Mouse (Mus musculus): ENCODE measurements around the gene Gm43517. TPM values are rescaled to one million over a fixed set of nuclear protein-coding genes. Genes with fewer than 3 reads are reported as not detected.

Gm43517 gene
- polyA plus RNA-seq, 1 experiment from 2014 or later, result 0.07 TPM

DNA sequence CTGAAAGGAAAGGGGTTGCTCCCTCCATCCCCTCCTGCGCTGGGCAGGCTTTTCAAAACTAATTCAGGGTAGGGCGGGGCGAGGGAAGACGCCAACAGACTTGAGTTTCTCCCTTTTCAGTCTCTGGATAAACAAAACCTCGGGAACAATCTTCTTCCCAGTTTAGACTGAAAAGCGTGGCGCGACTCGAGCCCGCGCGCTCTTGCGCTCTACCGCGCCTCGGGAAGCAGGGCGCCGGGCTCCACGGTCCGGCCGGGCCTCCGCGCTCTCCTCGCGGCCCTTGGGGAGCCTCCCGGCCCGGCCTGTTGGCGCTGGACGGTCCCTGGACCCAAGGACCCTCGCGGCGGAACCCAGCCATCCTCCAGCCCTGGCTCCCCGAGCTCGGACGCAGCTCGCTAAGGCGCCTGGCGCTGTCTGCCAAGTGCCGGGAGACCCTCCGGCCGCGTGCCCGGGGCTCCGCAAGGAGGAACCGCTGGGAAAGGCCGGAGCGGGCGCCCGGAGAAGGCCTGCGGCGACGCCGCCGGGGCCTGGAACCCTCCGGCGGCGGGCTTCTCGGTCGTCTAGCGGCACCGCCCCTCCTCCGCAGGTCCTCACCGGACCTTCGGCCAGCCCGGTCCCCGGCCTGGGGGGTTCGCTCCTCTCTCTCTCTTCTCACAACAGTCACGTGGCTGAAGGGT lies 16.3 kb downstream of the Gm43517 start:
- no peak for DNase-seq (ENCODE audit: low spot score)

DNA sequence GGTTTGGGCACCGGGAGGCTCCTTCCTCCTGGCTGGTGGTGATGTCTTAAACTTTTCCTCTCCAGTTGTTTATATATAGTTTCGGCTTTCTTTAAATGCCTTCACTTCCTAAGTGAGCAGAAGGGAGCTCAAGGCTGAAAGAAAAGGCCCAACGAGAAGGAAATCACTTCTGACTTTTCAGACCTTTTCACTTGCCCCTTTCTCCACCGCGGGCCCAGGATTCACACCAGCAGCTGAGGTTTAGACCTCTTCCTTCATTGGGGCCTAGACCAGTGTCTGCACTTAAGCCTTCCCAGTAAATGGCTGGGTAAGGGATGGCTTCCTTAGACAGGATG lies 16.8 kb downstream of the Gm43517 start:
- no peak for DNase-seq (ENCODE audit: low spot score)

DNA sequence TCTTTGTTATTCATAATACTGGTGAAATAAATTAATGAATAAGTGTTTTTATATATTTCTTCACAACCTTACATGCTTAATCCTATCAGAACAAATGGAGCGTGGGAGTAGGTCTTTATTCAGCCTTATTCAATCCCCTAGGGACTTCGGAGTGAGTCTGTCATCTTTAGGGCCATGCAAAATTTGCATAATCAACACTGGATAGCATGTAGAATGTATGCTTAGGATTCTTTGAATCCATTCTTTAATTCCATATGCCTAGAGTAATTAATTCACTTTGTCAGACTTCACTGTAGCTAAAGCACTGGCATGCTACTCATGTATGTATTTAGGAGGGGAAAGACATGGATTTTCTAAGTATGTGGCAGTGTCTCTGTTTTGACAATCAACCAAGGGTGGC lies 24.9 kb downstream of the Gm43517 start:
- no peak for DNase-seq (ENCODE audit: low spot score)

DNA sequence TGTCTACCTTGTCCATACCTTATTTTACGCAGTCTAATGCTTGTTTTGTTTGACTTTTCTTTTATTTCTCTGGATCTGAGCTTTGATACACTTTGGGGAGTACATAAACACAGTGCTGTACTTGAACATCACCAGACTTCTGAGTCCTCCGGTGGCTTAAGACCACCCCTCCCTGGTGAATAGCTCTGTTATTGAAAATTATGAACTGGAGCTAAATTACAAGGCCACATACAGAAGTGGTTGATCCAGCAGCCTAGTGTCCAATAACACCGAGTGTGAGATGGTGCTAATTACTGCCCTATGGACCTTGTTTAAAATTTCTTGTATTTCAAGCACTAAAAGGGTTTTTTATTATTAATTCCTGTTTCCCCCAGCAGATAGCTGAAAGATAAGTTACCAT lies 33.0 kb downstream of the Gm43517 start:
- no peak for DNase-seq (ENCODE audit: low spot score)

Other genes with a start within 250 kb of the Gm43517 start
- gene Foxg1, start 2.5 kb upstream of the Gm43517 start, polyA plus RNA-seq (2015; fragmentation: Nextera tagmentation; extraction: Ambion mirVana), result 2.0 and 3.1 TPM in 2 replicates

Data from thymus, postnatal 0 days (tissue).